Mouse (Mus musculus) CH12F3 (cell line): ENCODE data around the gene Chrm1.

Experiments
- in situ Hi-C: fragments of 300-500 bp; cut with MboI; formaldehyde crosslinking; loops from 2 replicates; pipeline ENCODE4 v1.14.3; 2020; ENCODE audit warnings: low sequenced_read_pairs

Chrm1 gene

GRCm38 (mm10) chr19:8663360-8663839 lies at the start of gene Chrm1:
TSS of gene Chrm1 (plus strand) at chr19:8663789.
- in situ Hi-C loops: no loop called here

GRCm38 (mm10) chr19:8614343-8614742 lies 49.2 kb upstream of the Chrm1 start:
- in situ Hi-C loops: no loop called here

GRCm38 (mm10) chr19:8616314-8616713 lies 47.3 kb upstream of the Chrm1 start:
- in situ Hi-C loops: no loop called here

- in situ Hi-C loops: no loop called here
These were observed 45.7 kb upstream of the Chrm1 start, which contains the start of gene Slc22a6 for GRCm38 (mm10) chr19:8617904-8618303. TSS of gene Slc22a6 (plus strand) at chr19:8618039.

GRCm38 (mm10) chr19:8621098-8621497 lies 42.5 kb upstream of the Chrm1 start:
- in situ Hi-C loops: no loop called here

- in situ Hi-C loops: no loop called here
These were observed 33.3 kb upstream of the Chrm1 start for GRCm38 (mm10) chr19:8630249-8630648.

- in situ Hi-C loops: no loop called here
These were observed 32.8 kb upstream of the Chrm1 start for GRCm38 (mm10) chr19:8630826-8631225.

GRCm38 (mm10) chr19:8632029-8632428 lies 31.6 kb upstream of the Chrm1 start:
- in situ Hi-C loops: no loop called here

GRCm38 (mm10) chr19:8642086-8642485 lies 21.5 kb upstream of the Chrm1 start:
- in situ Hi-C loops: no loop called here

- in situ Hi-C loops: no loop called here
These were observed 17.2 kb upstream of the Chrm1 start for GRCm38 (mm10) chr19:8646393-8646792.

- in situ Hi-C loops: no loop called here
These were observed 7.8 kb upstream of the Chrm1 start for GRCm38 (mm10) chr19:8655833-8656232.

- in situ Hi-C loops: no loop called here
These were observed 7.2 kb upstream of the Chrm1 start for GRCm38 (mm10) chr19:8656341-8656740.

- in situ Hi-C loops: no loop called here
These were observed 1.7 kb upstream of the Chrm1 start for GRCm38 (mm10) chr19:8661821-8662307.

GRCm38 (mm10) chr19:8662337-8662736 lies 1.3 kb upstream of the Chrm1 start:
- in situ Hi-C loops: no loop called here

GRCm38 (mm10) chr19:8663911-8664421 lies 377 bp downstream of the Chrm1 start:
- in situ Hi-C loops: no loop called here

- in situ Hi-C loops: no loop called here
These were observed 1.3 kb downstream of the Chrm1 start for GRCm38 (mm10) chr19:8664859-8665258.

GRCm38 (mm10) chr19:8665746-8666145 lies 2.2 kb downstream of the Chrm1 start:
- in situ Hi-C loops: no loop called here

GRCm38 (mm10) chr19:8672859-8673258 lies 9.3 kb downstream of the Chrm1 start:
- in situ Hi-C loops: no loop called here

GRCm38 (mm10) chr19:8673336-8674063 lies 9.9 kb downstream of the Chrm1 start:
- in situ Hi-C loops: no loop called here

GRCm38 (mm10) chr19:8679031-8679779 lies 15.6 kb downstream of the Chrm1 start:
- in situ Hi-C loops: no loop called here

- in situ Hi-C loops: no loop called here
These were observed 18.2 kb downstream of the Chrm1 start for GRCm38 (mm10) chr19:8681633-8682362.
